8 mouse cellular contexts compared by ENCODE assay signal in genomic region chr2:118110225-118110915, GRCm38 (mm10). TPM values are rescaled to one million over a fixed set of nuclear protein-coding genes. Genes with fewer than 3 reads are reported as not detected.
DNase-seq lines count a peak whose midpoint lies in the region; ATAC-seq and TF ChIP-seq lines count a peak whose summit lies in the region.

No protein-coding gene starts in this region.

- no peaks in the 10 kb centered on the region for H3K4me1 ChIP-seq in intestine, postnatal 0 days (replicated peaks; ENCODE audit: control insufficient read depth, insufficient read depth, low read length)

- H3K36me3 ChIP-seq in intestine, postnatal 0 days (ENCODE audit: control insufficient read depth, insufficient read depth) = peaks cover 4% of the 10 kb centered on the region; the same call in 1 of the 2 replicates

- H3K9me3 ChIP-seq in intestine, postnatal 0 days (ENCODE audit: control insufficient read depth) = no peaks in the 10 kb centered on the region

- no peak overlapping the region for H3K27ac ChIP-seq in intestine, postnatal 0 days (ENCODE audit: low read depth, low read length)

- peak overlapping the region; percentile 65; the same call in 1 of the 2 replicates for H3K4me3 ChIP-seq in intestine, postnatal 0 days (ENCODE audit: low read depth, low read length)

- H3K27me3 ChIP-seq in intestine, postnatal 0 days (replicated peaks; ENCODE audit: control insufficient read depth, insufficient read depth, low read length) = no peaks in the 10 kb centered on the region

- no peak for TF ChIP-seq CTCF in intestine, postnatal 0 days (IDR thresholded peaks at IDR 0.05; ENCODE audit: low read depth)

- H3K4me2 ChIP-seq in intestine, postnatal 0 days (replicated peaks; ENCODE audit: low read depth) = peak overlapping the region; percentile 83

- ATAC-seq in intestine, postnatal 0 days = peak; percentile 48

- H3K9ac ChIP-seq in intestine, postnatal 0 days (ENCODE audit: low read depth, low read length) = no peak overlapping the region

- DNase-seq in ovary, postnatal 36 days (ENCODE audit: low spot score) = peak; percentile 62
- no peak for DNase-seq in ovary, postnatal 10 days (ENCODE audit: low spot score)
- DNase-seq in embryo, embryonic 10.5 days (ENCODE audit: low spot score) = peak; percentile 76
- peak; percentile 96 for DNase-seq in heart, adult 11 months
- peak; percentile 74 for DNase-seq in lung, postnatal 36 days
- peak; percentile 50 for DNase-seq in urinary bladder, postnatal 25 days (ENCODE audit: low spot score)
- no peak for DNase-seq in cerebellum, adult 11 months

- WGBS in intestine, postnatal 0 days = 16% methylated on average over 17 of the region's 17 CpGs

RNA-seq across cellular contexts. Expression of gene Thbs1, which starts 1.3 kb away (rescaled TPM):
- 13.2 and 14.9 TPM in 2 replicates for polyA plus RNA-seq in intestine, postnatal 0 days (2015; fragmentation: Nextera tagmentation; extraction: Ambion mirVana)

Comparison
In these comparisons a context has a peak if more than half of its experiments do, and no peak if none do; other contexts are left out.
1. DNase-seq: peak in ovary, postnatal 36 days (single experiment), embryo, embryonic 10.5 days (single experiment), heart, adult 11 months (single experiment), lung, postnatal 36 days (single experiment) and urinary bladder, postnatal 25 days (single experiment); none in ovary, postnatal 10 days (single experiment) and cerebellum, adult 11 months (single experiment).